Mouse (Mus musculus) megakaryocyte, embryonic 14.5 days (primary cell): ENCODE results near the gene B4galt3.

Source experiments
- FLI1 ChIP-seq: IDR thresholded peaks from 2 replicates; pipeline ENCODE4 v1.6.1; 2012; ENCODE audit warnings: low read length, inconsistent platforms, mixed read lengths
- GATA1 ChIP-seq: IDR thresholded peaks from 3 replicates; pipeline ENCODE4 v1.6.1; 2012; ENCODE audit warnings: mixed read lengths, low read length, inconsistent platforms, borderline replicate concordance

- TF ChIP-seq GATA1 (no peak), FLI1 (no peak)
Observed at GRCm38 (mm10) chr1:171256095-171256818, 13.9 kb upstream of the B4galt3 start.
